Mouse (Mus musculus) liver, embryonic 12.5 days (tissue): ENCODE measurements around the gene Olfr71. TPM values are rescaled to one million over a fixed set of nuclear protein-coding genes. Genes with fewer than 3 reads are reported as not detected.

Source experiments
- ATAC-seq: fragments of 200-750 bp; cut with Nextera tagmentation; 2 replicates; pipeline ENCODE4 v1.8.0; 2017; ENCODE audit warnings: moderate number of reproducible peaks, mild to moderate bottlenecking, moderate library complexity
- H3K27ac ChIP-seq: fragments of 300-500 bp; sonication (generic); 2 replicates; pipeline ENCODE4 v1.5.1; 2016; ENCODE audit warnings: mild to moderate bottlenecking
- H3K27me3 ChIP-seq: fragments of 300-500 bp; sonication (generic); replicated peaks from 2 replicates; pipeline ENCODE4 v1.6.1; 2016; ENCODE audit warnings: mild to moderate bottlenecking, moderate library complexity
- H3K36me3 ChIP-seq: fragments of 300-500 bp; sonication (generic); 2 replicates; pipeline ENCODE4 v1.6.1; 2016; ENCODE audit warnings: mild to moderate bottlenecking, moderate library complexity
- H3K4me1 ChIP-seq: fragments of 300-500 bp; sonication (generic); 2 replicates; pipeline ENCODE4 v1.6.1; 2016
- H3K4me2 ChIP-seq: fragments of 300-500 bp; sonication (generic); 2 replicates; pipeline ENCODE4 v1.6.1; 2016; ENCODE audit warnings: mild to moderate bottlenecking, moderate library complexity
- H3K4me3 ChIP-seq: fragments of 300-500 bp; sonication (generic); 2 replicates; pipeline ENCODE4 v1.5.1; 2016; ENCODE audit warnings: mild to moderate bottlenecking, moderate library complexity
- H3K9ac ChIP-seq: fragments of 300-500 bp; sonication (generic); 2 replicates; pipeline ENCODE4 v1.6.1; 2016; ENCODE audit warnings: mild to moderate bottlenecking, moderate library complexity
- H3K9me3 ChIP-seq: fragments of 300-500 bp; sonication (generic); replicated peaks from 2 replicates; pipeline ENCODE4 v1.6.1; 2016; ENCODE audit warnings: mild to moderate bottlenecking, moderate library complexity
- WGBS: fragments of 180-500 bp; shearing (Covaris S2); methylation state at CpG from one replicate; pipeline ENCODE4 v1.1.7; 2016; ENCODE audit not compliant: insufficient replicate concordance; 5-methylcytosine and 5-hydroxymethylcytosine counted together
- polyA plus RNA-seq: library from polyadenylated mRNA; unstranded; fragments of >200 nt; fragmentation: Nextera tagmentation; extraction: Ambion mirVana; gene quantifications from 2 replicates; pipeline ENCODE4 v1.2.1, GENCODE M21; 2016

Gene Olfr71
- polyA plus RNA-seq, 1 experiment from 2014 or later: not detected

- H3K36me3 ChIP-seq: no peaks in the 10 kb centered on the region
- no peak overlapping the region for H3K4me2 ChIP-seq
- 59% methylated on average over 5 of the region's 5 CpGs for WGBS
- no peak overlapping the region for H3K4me3 ChIP-seq
- H3K9me3 ChIP-seq: no peaks in the 10 kb centered on the region
- H3K4me1 ChIP-seq: no peaks in the 10 kb centered on the region
- no peak overlapping the region for H3K27ac ChIP-seq
- no peak for ATAC-seq
- no peak overlapping the region for H3K9ac ChIP-seq
- peaks cover 20% of the 10 kb centered on the region for H3K27me3 ChIP-seq
Measured at GRCm38 (mm10) chr4:43674974-43675373, 35.1 kb downstream of the Olfr71 start.

GRCm38 (mm10) chr4:43673703-43674102 is 36.4 kb downstream of the Olfr71 start:
- no peak overlapping the region for H3K9ac ChIP-seq

GRCm38 (mm10) chr4:43672070-43672469 is 38.0 kb downstream of the Olfr71 start:
- Histone ChIP-seq H3K4me1 (peaks cover 17% of the 10 kb centered on the region), H3K36me3 (no peaks in the 10 kb centered on the region), H3K9ac (no peak overlapping the region), H3K4me2 (no peak overlapping the region), H3K27ac (no peak overlapping the region), H3K27me3 (peaks cover 31% of the 10 kb centered on the region), H3K4me3 (no peak overlapping the region), H3K9me3 (no peaks in the 10 kb centered on the region)
- ATAC-seq: no peak
- WGBS: 9% methylated on average over 2 of the region's 2 CpGs

More at GRCm38 (mm10) chr4:43673703-43674102, 36.4 kb downstream of the Olfr71 start:
- H3K27ac ChIP-seq: no peak overlapping the region
- ATAC-seq: no peak
- no peak overlapping the region for H3K4me2 ChIP-seq
- H3K36me3 ChIP-seq: no peaks in the 10 kb centered on the region
- H3K4me3 ChIP-seq: no peak overlapping the region
- peaks cover 9% of the 10 kb centered on the region for H3K4me1 ChIP-seq
- 63% methylated on average over 8 of the region's 8 CpGs for WGBS
- no peaks in the 10 kb centered on the region for H3K9me3 ChIP-seq
- H3K27me3 ChIP-seq: peaks cover 24% of the 10 kb centered on the region

GRCm38 (mm10) chr4:43669428-43669794 is 40.6 kb downstream of the Olfr71 start:
- Histone ChIP-seq H3K9ac (peak overlapping the region; percentile 87), H3K4me1 (peaks cover 17% of the 10 kb centered on the region), H3K4me3 (peak overlapping the region; percentile 77), H3K4me2 (peak overlapping the region; percentile 96), H3K36me3 (no peaks in the 10 kb centered on the region), H3K9me3 (no peaks in the 10 kb centered on the region), H3K27ac (0 out of 2 replicates have a peak overlapping the region, but pooled peaks have one; percentile 17), H3K27me3 (peaks cover 58% of the 10 kb centered on the region)
- peak; percentile 74; the same call in 1 of the 2 replicates for ATAC-seq
- under 1% methylated on average over 19 of the region's 25 CpGs for WGBS

GRCm38 (mm10) chr4:43668782-43669427 is 41.1 kb downstream of the Olfr71 start, which contains the start of the genes Tmem8b and Fam221b:
TSS of gene Tmem8b (plus strand) at chr4:43668971.
TSS of gene Fam221b (minus strand) at chr4:43669145.
- Histone ChIP-seq H3K36me3 (no peaks in the 10 kb centered on the region), H3K4me2 (peak within 1 kb of the TSS; percentile 96), H3K4me3 (peak within 1 kb of the TSS; percentile 77), H3K9ac (peak within 1 kb of the TSS; percentile 87), H3K27ac (0 out of 2 replicates have a peak within 1 kb of the TSS, but pooled peaks have one; percentile 17), H3K27me3 (peaks cover 61% of the 10 kb centered on the region), H3K9me3 (no peaks in the 10 kb centered on the region), H3K4me1 (peaks cover 17% of the 10 kb centered on the region)
- 2% methylated on average over 36 of the region's 41 CpGs for WGBS
- ATAC-seq: peak; percentile 95

GRCm38 (mm10) chr4:43666412-43666811 is 43.6 kb downstream of the Olfr71 start:
- Histone ChIP-seq H3K27me3 (peaks cover 82% of the 10 kb centered on the region), H3K4me3 (no peak overlapping the region), H3K27ac (no peak overlapping the region), H3K4me1 (peaks cover 17% of the 10 kb centered on the region), H3K4me2 (no peak overlapping the region), H3K9ac (no peak overlapping the region), H3K36me3 (no peaks in the 10 kb centered on the region), H3K9me3 (no peaks in the 10 kb centered on the region)
- 12% methylated on average over 4 of the region's 4 CpGs for WGBS
- no peak for ATAC-seq

GRCm38 (mm10) chr4:43657146-43657545 is 52.9 kb downstream of the Olfr71 start:
- Histone ChIP-seq H3K4me2 (peak overlapping the region; percentile 81), H3K4me1 (peaks cover 37% of the 10 kb centered on the region), H3K9me3 (no peaks in the 10 kb centered on the region), H3K9ac (no peak overlapping the region), H3K27me3 (peaks cover 29% of the 10 kb centered on the region), H3K27ac (no peak overlapping the region), H3K4me3 (peak overlapping the region; percentile 82), H3K36me3 (no peaks in the 10 kb centered on the region)
- no peak for ATAC-seq
- WGBS: 59% methylated on average over 4 of the region's 4 CpGs

- H3K4me1 ChIP-seq: peaks cover 37% of the 10 kb centered on the region
- H3K27me3 ChIP-seq: peaks cover 23% of the 10 kb centered on the region
- peak; percentile 96 for ATAC-seq
- peak within 1 kb of the TSS; percentile 85 for H3K9ac ChIP-seq
- 1% methylated on average over 34 of the region's 34 CpGs for WGBS
- peak within 1 kb of the TSS; percentile 81 for H3K4me2 ChIP-seq
- no peaks in the 10 kb centered on the region for H3K36me3 ChIP-seq
- H3K9me3 ChIP-seq: no peaks in the 10 kb centered on the region
- peak within 1 kb of the TSS; percentile 77 for H3K27ac ChIP-seq
- peak within 1 kb of the TSS; percentile 82 for H3K4me3 ChIP-seq
Measured at GRCm38 (mm10) chr4:43656339-43657109, 53.5 kb downstream of the Olfr71 start, which contains the start of gene Hint2. TSS of gene Hint2 (minus strand) at chr4:43656466.

- H3K27me3 ChIP-seq: peaks cover 16% of the 10 kb centered on the region
- H3K36me3 ChIP-seq: no peaks in the 10 kb centered on the region
- H3K4me2 ChIP-seq: peak overlapping the region; percentile 81
- H3K4me1 ChIP-seq: peaks cover 37% of the 10 kb centered on the region
- H3K9ac ChIP-seq: peak overlapping the region; percentile 85
- H3K9me3 ChIP-seq: no peaks in the 10 kb centered on the region
- H3K27ac ChIP-seq: peak overlapping the region; percentile 75
- H3K4me3 ChIP-seq: peak overlapping the region; percentile 82
- WGBS: 8% methylated on average over 34 of the region's 34 CpGs
- peak; percentile 35 for ATAC-seq
Measured at GRCm38 (mm10) chr4:43655656-43656338, 54.3 kb downstream of the Olfr71 start.
